Mouse (Mus musculus): ENCODE measurements around the gene Kcnq1.

The Kcnq1 gene

DNA sequence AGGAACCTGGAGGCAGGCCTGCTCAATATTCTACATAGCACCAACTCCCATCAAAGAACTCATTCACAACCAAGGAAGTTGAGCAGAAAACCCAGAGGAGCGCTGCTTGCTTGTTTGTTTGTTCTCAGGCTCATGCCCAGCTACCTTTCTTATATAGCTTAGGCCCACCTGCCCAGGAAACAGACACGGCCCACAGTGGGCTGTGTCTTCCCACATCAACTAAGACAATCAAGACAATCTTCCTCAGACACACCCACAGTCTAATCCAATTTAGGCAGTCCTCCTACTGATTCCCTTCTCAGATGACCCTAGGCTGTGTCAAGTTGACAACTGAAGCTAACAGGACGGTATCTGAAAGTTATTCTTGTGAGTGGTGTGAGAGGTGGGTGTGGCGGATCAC lies at the start of gene Kcnq1:
TSS of gene Kcnq1 (plus strand) at position 301 of the 400 bp plus-strand sequence.
- DNase-seq (ENCODE audit: low read depth), result no peak

DNA sequence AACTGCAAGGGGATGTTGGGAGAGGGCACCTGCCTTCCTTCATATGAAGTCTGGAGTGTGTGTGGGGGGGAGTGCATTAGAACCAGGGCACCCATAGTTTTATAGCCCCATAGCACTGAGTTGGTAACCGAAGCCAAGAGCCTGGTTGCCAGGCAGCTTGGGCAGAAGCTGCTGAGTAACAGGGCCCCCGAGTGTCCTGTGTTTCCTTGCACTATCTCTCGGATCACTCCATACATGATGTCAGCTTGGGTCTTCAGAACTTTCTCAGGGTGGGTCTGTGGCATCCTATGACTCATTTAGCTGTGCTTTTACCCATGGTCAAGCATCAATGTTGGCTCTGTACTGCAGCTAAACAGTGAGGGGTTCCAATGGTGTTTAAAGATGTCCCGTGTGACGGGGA lies 49.1 kb upstream of the Kcnq1 start:
- DNase-seq (ENCODE audit: low read depth), result no peak

DNA sequence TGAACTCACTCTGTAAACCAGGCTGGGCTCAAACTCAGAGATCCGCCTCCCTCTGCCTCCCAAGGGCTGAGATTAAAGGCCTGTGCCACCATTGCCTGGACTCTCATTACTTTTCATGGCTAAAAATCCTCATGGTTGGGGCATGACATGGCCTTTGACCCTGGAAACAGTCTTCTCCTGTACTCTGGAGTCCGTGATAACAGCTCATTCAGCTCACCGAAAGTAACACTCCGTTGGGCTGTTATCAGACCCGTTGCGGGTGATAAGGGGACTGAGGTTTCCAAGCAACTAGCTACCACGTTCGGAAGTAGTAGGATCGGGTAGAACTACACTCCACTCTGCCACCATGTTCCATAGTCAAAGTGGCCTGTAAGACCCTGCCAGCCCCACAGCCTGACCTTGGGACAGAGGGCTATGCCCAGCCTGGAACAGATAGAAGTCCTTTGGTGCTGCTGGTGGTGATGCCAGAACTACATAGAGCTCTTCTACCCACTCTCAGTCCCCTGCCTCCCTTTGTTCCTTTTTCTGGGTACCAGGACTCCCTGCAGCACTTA lies 48.4 kb upstream of the Kcnq1 start:
- DNase-seq (ENCODE audit: low read depth), result no peak

DNA sequence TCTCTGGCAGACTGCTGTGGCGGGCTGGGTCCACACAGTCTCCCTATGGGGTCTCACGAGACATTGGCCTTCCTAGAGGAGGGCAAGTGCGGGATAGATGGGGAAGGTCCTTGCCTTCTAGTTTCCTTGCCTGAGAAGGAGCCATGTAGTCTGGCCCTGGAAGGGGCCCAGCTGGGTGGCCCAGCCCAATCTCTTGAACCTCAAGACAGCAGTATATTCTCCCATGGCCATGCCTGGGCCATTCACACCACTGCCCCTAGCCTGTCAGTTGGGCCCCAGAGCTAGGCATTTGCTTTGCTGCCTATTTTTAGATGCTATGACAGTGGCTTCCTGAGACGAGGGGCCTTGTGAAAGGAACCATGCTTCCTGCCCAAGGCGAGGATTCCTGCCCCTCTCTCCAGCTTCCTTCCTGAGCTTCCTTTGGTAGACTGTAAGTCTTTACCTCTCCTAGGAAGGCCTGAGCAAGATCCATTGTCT lies 47.9 kb upstream of the Kcnq1 start:
- no peak for DNase-seq (ENCODE audit: low read depth)

DNA sequence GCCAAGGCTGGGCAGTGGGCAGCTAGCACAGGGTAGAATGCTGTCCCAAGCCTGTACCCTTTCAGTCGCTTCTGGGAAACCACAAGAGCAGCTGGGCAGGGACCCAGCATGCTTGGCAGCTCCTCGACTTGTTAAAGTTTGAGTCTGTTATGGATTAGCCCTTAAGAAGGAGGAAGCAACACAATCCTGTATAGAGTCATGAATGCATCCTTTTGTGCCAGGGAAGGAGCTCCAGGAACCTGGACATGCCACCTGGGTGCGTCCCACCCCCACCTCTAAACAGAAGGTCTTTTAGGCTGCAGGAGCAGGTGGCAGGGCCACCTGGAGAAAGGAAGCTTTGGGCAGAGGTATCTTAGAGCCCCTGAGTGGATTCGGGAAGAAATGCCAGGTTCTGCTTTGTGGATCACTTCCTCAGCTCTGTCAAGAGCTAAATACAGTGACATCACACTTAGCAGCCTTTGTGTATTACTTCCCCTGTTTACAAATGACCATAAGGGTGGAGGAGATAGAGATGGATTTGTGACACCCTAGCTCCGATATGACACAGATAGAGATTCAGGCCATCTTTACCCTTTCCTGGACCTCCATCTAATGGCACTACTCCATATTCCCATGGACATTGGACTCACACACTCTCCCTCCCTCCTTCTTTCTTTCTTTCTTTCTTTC lies 46.8 kb upstream of the Kcnq1 start:
- no peak for DNase-seq (ENCODE audit: low read depth)

DNA sequence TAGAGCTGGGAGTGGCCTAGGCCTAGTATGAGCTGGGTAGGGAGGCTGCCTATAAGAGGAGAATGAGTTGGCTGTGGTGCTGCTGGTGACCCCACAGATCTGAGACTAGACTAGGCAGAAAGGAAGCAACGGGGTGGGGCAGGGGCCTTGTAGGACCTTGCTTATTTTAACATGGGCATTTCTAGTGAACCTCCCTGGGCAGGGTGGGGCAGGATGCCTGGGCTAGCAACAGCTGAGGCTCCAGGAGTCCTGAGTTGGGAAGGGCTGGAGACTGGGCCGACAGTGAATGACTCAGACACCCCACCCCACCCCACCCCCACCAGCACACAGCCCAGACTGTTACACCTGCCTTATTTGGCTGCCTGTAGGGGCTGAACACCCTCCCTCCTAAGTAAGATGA lies 43.5 kb upstream of the Kcnq1 start:
- no peak for DNase-seq (ENCODE audit: low read depth)

DNA sequence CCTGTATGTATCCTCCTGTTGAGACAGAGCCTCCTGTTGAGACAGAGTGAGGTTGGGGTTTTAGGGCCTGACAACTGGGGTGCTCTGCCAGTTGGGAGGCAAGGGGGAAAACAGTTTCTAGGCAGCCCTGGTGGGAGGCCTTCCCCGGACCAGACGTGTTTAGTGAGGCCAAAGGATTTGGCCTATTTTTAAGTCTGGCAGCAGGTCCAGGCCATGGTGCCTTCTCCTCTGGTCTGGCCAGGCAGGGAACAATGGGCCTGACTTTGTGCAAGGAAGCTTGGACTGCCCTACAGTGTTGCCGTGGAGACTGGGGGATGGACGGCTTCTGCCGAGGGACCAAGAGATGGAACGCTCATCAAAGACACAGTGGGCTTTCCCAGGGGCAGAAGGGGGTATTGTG lies 41.9 kb upstream of the Kcnq1 start:
- no peak for DNase-seq (ENCODE audit: low read depth)

DNA sequence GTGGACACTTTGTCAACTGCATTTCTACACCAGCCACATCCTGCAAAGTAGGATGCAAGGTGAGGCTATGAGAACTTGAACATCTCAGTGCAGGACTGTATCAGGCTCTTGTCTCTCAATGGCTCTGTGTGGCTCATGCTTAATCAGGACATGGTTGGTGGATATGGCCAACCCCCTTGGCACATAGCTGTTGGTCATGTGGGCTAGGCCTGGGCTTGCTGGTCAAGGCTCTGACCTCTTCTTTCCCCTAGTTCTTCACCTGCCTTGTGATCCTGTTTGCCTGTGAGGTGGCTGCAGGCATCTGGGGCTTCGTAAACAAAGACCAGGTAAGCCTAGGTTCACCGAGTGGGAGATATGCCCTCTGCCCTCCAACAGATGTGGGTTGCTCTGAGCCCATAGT lies 40.5 kb upstream of the Kcnq1 start:
- no peak for DNase-seq (ENCODE audit: low read depth)

DNA sequence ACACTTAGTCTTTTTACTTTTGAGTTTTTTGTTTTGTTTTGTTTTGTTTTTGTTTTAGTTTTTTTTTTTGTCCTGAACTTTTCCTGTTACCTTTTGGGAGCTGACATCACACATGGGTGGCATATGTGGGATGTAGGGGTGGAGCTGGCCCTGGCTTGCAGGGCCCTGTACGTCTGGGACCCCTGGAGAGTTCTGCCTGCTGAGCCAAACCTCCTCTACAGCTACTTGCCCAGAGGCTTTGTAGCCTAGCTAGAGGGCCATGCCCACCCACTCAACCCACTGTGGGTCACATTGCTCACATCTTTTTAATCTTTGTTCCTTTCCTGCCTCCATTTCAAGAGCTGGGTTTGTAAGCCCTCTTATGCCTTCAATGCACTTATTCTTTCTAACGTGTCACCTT lies 38.7 kb upstream of the Kcnq1 start:
- no peak for DNase-seq (ENCODE audit: low read depth)

DNA sequence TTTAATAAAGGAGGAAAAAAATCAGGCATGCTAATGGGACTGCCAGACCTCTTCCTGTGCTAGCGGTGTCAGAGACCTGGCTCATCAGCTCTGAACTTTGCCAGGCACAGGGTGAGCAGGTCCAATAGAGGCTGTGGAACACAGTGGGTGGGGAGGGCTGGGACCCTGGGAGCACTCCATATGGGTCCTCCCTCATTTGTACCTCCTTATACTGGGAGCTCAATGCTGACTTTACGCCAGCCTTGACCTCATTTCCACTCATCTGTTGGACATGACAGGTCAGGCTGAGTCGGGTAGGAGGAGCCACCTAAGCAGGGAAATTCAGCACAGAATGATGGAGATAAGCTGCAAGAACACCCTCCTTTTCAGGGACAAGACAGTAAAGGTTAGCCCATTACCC lies 38.3 kb upstream of the Kcnq1 start:
- peak; percentile 23 for DNase-seq (ENCODE audit: low read depth)

DNA sequence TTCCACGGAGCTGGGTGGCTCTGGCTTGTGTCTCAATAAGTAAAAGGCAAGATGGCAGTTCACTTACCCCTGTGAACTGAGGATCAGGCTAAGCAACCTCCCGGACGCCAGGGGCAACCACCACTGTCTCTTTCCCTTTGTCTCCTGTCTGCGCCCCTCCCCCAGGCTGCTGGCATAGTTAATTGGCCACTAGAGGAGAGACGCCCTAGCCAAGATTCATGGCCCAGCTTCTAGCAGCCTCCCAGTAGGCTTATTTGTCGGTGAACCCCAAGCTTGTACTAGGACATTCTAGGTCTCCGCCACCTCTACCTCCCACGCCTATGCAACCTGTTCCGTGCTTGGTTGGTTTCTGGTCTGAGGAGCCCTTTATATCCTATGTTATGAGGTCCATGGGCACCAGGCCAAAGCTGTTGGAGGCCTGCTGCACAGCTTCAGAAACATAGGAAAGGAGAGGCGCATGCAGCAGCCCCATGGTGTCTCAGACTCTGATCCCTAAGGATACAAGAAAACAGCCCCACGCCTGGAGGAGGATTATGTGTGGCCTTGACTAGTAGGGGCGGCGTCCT lies 37.8 kb upstream of the Kcnq1 start:
- no peak for DNase-seq (ENCODE audit: low read depth)

DNA sequence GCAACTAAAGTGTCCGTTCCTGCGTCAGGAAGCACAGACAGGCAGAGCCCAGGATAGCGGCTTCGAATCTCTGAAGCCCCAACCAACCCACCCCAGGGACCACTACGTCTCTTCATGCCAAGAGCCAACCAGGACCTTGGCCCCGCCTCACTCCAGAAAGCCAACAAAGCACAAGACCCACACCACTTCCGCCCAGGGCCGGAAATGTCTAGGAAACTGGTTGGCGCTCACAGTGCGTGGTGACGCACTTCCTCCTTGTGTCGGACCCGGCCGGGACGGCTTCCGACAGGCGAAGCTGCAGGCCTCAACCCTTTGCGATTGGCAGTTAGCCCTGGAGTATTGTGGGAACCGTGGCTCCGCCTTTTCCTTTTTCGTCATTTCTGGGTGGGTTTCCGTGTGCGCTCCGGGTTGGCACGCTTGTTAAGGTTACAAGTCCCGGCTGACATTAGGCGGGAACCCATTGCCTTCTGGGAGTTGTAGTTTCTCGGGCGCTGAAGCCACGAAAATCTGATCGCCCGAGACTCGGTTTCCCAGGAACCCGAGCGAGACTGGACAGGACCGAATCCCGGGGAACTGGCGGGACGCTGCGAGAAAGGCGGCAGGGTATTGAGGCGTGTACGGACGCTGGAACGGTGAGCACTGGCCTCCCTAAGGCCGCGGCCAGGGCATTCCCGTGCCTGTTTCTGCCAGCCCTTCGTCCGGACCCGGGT lies 37.1 kb upstream of the Kcnq1 start, which contains the start of gene Tssc4:
TSS of gene Tssc4 (plus strand) at position 368 of the 710 bp plus-strand sequence.
- DNase-seq (ENCODE audit: low read depth), result peak; percentile 100

DNA sequence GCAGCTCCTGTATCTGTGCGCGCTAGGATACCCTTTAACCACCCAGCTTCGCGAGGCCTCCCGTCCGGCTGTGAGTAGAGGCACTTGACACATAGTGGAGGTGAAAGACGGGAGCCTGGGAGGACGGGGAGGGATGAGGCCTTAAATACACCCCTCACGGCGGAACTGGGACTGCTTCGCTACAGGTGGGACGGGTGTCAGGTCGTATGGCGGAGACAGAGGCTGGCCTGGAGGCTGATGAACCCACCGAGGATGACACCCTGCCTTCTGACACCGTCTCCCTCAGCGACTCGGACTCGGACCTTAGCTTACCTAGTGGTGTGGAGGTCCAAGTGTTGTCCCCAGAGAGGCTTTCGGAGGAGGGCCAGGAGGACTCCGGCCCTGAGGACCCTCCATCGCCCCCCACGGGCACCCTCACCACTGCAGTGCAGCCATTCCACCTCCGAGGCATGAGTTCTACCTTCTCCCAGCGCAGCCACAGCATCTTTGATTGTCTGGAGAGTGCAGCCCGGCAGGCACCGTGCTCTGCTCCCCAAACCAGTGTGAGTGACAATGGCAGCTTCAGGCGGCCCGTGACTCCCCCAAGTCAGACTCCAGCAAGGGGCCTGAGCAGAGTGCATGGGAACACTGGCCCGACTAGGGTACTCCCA lies 36.3 kb upstream of the Kcnq1 start:
- no peak for DNase-seq (ENCODE audit: low read depth)

DNA sequence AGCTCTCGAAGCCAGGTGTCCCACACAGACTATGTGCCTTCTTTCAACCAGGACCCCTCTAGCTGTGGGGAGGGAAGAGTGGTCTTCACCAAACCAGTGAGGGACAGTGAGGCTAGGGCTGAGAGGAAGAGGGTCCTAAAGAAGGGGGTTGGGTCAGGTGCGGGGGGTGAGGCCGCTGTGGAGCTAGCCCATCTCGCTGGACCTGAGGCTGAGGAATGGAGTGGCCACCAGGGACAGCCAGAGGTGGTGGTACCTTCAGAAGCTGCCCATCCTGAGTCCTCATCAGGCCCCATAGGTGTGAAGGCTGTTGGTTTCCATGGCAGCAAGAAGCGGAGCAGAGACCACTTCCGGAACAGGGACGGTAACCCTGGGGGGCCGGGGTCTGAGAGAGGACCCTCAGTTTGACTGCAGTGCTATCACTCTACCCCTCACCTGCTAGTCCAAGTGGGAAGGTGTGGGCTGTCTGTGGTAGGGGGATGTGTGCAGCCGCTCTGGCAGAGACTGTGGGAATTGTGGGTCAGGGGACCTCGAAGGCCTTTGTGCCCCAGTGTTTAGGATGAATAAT lies 35.6 kb upstream of the Kcnq1 start:
- DNase-seq (ENCODE audit: low read depth), result no peak

DNA sequence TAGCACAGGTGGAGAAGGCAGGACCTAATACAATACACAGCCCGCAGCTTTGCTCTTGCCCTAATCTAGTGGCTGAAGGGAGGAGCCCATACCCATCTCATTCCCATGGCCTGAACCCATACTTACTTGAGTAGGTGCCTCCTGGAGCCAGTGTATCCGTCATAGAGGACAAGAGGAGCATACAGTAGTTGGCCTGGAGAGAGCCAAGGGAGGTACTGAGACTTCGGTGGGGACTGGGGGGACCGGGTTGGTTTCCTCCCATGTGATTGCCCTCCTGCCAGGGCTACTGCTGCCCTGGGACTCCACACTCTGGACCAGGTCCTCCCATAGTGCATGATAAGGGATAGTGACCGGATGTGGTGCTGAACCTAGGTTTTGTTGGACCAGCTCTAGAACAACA lies 33.6 kb upstream of the Kcnq1 start:
- no peak for DNase-seq (ENCODE audit: low read depth)

DNA sequence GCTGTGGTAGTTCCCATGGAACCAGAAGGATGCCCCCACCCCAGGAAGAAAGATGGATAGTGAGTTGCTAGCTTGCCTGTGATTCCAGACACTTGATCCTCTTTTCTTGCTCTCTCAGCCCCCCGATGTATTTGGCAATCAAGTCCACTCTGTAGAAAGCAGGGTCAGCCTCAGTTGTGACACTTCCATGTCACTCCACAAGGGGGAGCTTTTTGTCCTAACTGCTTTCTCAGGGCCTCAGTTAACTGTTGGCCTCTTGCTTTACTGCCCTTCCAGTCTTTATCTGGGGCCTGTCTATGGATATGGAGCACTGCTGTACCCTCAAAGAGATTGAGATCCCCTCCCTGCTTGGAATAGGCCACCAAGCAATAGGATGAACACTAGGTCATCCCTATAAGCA lies 33.1 kb upstream of the Kcnq1 start:
- DNase-seq (ENCODE audit: low read depth), result peak; percentile 77

DNA sequence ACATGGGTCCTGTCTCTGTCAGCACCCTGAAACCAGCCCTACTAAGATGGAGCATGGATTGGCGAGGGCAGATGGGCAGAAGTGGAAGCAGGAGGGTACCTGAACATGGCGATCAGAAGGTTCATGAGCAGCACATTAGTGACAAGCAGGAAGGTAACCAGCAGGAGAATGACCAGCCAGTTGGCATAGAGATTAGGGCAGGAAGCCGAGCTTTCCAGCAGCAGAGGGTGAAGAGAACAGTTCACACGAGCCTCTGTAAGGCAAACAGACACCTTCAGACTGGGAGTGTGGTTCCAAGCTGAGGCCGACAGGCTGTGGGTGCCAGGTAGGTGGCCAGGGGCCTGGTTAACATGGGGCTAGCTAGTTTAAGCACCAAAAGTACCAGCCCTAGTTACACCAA lies 30.8 kb upstream of the Kcnq1 start:
- DNase-seq (ENCODE audit: low read depth), result no peak

DNA sequence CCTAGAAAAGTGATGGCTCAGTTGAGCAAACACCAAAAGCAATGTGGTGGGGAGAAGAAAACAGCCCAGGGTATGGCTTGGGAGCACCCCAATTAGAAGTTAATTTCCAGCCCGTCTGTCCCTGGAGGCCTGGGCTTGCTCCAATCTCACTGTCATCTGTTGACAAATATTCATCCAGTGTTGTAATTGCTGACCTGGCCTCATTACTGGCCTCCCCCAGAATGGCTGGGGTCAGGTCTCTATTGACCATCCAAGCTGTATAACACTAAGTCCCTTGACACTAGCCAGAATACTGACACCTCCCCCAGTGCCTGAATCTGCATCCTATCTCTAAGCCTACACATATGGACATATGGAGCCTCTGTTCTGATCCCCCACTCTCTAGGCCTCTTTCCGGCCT lies 28.8 kb upstream of the Kcnq1 start:
- DNase-seq (ENCODE audit: low read depth), result no peak

DNA sequence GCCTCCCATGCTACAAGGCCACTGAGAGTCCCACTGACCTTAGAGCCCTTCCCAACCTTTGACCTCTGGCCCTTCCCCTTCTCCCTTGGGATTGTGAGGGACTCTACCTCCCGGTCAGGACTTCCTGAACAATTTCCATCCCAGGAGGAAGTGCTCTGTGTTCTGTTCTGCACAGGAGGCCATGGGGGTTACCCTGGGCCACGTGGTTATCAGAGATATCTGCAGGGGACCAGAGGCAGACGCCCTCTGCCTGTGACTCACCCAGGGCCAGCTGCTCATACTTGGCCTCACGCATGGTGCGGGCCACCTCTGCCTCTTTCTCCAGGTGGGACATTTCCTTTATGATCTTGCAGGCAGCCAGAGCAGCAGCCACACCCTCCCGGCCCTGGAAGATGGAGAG lies 24.1 kb upstream of the Kcnq1 start:
- no peak for DNase-seq (ENCODE audit: low read depth)

DNA sequence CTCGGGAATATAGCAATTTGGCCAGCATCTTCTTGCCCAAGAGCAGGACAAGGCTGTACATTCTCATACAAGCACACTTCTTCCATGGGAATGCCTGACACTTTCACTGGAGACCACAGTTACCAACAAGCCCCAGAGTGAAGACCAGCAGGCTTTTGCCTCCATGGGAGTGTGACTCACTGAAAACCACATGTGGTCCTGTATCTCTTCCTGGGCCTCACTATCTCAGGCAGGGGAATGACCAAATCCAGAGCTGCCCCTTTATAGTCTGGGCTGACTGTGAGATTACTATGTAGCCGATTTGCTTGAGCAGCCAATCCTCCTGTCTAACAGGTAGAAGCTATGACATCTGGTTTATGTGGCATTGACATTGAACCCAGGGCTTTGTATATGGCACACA lies 22.5 kb upstream of the Kcnq1 start:
- no peak for DNase-seq (ENCODE audit: low read depth)

DNA sequence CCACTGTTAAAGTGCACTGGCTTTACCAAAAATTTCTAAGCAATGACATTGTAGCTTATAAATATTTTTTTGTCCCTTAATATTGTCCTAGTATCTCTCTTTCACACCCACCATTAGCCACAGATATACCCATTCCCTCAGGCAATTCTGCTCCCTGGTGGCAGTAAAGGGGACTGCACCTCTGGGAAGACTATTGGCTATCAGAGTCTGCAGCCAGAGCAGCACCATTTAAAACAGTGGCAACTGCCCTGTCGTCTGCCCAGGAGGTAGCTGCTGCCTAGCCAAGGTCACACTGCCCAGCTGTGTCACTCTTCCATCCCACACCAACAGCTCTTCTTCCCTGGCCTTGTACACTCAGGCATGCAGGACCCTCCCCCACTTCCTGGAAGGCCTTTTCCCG lies 19.8 kb upstream of the Kcnq1 start:
- DNase-seq (ENCODE audit: low read depth), result peak; percentile 78

DNA sequence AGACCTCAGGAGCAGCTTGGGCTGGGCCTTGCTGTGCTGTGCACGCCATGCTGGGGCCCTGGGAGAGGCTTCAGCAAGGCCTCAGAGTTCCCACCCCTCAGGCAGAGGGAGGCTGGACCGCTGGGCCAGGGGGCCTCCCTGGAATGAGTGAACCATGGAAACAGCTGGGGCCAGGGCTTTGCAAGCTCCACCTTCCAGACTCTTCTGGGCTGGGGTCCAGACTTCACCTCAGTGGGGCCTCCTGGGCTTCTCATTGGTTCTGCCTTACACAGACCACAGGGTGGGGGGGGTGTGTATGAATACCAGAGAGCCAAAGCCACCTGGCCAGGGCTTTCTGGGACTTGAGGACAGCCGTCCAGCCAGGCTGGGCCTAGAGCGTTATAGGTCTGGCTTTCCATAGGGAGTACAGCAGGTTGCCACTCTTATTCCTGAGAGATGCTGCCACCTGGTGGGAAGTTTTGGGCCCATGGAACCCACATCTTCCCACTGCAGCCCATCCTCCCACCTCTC lies 19.0 kb upstream of the Kcnq1 start:
- peak; percentile 24 for DNase-seq (ENCODE audit: low read depth)
